Mouse (Mus musculus) embryo, embryonic 10 days (tissue): ENCODE measurements at regions not wholly inside any gene's neighbourhood (a gene's known extent, or its start where the extent isn't known, plus 50 kb on each side); places are given as distances from the start of the nearest gene placed in this dataset.

Experiments used
- DNase-seq: peaks from one replicate; pipeline ENCODE4 v3.0.0-alpha.2; 2015; ENCODE audit warnings: low spot score

DNA sequence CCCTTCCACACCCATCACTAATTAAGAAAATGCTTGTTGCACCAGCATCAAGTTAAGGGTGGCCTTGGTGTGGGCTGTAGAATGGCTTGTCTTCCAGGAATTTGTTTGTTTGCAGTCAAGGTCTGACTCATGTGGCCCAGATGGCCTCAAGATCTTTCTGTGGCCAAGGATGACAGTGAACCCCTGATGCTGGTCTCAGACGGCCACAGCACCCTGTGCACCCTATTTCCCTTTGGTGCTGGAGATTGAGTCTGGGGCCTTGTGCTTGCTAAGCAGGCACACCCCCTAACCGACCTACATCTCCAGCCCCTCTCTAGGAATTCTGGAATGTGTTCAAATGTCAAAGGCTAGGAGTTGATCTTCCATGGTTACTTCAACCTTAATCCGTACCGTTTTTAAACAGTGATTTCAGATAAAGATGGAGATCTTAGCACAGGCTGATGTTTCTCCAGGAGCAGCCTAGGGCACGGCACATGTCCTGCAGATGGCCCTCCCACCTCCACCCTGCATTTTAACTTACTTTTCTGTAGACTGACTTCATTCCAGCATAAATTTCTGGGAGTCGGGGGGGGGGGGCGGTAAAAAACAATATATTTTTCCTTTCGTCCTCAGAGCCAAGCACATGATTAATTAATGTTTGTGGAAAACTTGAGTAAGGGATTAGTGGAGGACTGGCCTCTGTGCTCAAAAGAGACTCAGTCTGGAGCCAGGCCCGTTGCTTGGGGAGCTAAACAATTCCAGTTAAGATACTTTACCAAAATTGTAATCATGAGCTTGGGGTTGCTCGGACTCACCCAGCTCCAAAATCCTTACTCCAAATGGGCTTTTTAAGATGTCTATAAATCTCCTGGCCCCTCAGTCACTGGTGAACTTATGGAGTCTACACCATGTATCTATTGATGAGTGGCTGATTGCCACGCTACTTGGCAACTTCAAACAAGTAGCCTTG is 95.0 kb upstream of the Supt20 start:
- DNase-seq = no peak

DNA sequence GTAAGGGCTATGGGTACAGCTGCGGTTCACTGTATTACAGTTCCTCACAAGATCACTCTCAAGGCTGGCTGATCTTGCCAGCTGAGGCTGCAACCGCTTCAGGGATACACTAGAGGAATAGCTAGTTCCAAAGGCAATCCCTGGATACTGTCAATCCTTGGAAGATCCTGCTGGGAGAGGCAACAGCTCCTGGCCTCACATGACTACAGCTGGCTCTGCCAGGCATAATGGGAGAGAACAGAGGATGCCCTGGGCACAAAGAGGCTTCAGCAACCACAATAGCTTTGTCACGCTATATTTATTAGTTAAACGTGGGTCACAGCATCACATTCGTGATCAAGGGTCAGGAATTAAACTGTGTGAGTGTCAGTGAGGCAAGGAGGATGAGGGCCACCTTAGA is 94.3 kb upstream of the Supt20 start:
- peak; percentile 42 for DNase-seq

- no peak for DNase-seq
Measured at GRCm38 (mm10) chr3:54604705-54605379, 87.8 kb upstream of the Supt20 start.

DNA sequence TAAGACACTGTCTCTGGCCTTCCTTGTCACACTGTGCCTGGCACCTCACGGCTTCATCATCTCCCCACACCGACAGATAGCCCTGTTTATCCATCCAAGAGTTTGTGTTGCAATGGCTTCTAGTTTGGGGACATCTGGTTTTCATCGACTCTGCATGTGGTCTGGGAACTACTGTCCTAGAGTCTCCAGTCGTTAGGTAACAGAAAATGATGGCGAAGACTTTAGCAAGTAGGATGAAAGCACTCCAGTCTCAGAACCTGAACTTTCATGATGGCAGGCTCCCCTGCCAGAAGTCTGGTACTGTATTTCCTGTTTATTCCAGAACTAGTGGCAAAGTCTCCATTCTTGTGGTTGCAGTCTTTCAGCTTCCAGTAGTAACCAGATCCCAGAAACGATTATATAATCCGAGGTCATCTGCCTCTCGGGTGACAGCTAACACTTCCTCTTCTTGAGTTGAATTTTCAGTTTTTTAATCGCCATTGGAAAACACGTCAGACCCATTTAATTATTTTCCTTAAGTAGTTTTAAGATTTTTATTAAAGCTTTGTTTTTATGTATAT is 81.1 kb upstream of the Supt20 start:
- DNase-seq = peak; percentile 20

GRCm38 (mm10) chr3:54613845-54614244 is 78.8 kb upstream of the Supt20 start:
- DNase-seq = no peak

DNA sequence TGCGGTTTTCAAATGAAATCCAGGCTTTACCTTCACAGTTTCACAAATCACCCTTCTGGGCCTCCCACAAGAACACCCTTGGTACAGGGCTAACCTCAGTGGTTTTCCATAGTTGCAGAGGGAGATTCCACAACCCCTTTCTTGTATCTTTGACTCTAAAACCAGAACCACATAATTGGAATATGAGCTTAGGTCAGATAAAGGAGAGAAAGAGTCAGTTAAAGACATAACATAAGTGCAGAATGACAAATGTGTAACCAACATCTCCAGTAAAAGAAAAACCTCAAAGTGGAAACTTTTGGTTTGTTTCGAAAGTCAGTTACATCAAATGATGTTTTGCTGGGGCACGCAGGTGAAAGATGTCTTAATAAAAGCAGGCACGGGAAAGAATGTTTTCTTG is 75.3 kb upstream of the Supt20 start:
- no peak for DNase-seq

- DNase-seq = no peak
Measured at GRCm38 (mm10) chr3:54618286-54618685, 74.3 kb upstream of the Supt20 start.

DNA sequence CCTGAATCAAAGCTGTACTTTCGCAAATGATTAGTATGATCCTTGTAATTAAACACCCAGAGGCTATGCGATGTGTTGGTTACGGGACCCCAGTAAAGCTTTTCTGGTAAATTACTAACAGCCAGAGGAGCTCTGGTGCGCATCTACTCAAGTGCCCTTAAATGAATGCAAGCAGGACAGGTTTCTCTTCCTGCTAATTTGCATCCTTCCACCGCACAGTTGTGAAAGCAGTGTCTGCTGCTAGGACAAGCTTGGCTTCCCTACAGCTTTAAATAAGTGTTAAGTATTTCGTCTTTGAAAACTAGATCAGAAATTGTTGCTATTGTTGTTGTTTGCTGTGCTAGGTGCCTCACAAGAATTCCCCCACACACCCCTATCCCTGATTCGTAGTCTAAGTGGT is 62.4 kb upstream of the Supt20 start:
- no peak for DNase-seq

GRCm38 (mm10) chr3:54632731-54633130 is 59.9 kb upstream of the Supt20 start:
- no peak for DNase-seq

DNA sequence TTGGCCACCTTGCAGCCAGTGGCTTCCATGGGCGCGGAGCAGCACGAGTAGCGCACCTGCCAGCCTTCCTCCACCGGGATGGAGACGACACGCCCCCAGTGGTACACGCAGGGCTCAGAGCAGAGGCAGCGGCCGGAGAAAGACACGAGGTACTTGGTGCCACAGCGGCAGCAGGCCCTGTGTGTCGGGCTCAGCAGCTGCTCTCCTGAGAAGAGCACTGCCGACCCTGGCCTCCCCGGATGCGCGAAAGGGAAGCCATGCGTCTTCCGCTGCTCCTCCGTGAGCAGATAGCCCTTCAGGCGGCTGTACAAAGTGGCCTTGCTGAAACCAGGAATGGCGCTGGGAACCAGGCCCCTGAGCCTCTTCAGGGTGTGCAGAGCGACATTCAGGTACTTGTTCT is 59.2 kb upstream of the Supt20 start:
- no peak for DNase-seq

- DNase-seq = no peak
Measured at GRCm38 (mm10) chr3:54634456-54634855, 58.2 kb upstream of the Supt20 start.
